Mouse (Mus musculus): Measurements from ENCODE around the gene Kcns1. TPM values are rescaled to one million over a fixed set of nuclear protein-coding genes. Genes with fewer than 3 reads are reported as not detected.

Kcns1 gene
- polyA plus RNA-seq, 1 experiment from 2014 or later = 1.3 TPM

DNA sequence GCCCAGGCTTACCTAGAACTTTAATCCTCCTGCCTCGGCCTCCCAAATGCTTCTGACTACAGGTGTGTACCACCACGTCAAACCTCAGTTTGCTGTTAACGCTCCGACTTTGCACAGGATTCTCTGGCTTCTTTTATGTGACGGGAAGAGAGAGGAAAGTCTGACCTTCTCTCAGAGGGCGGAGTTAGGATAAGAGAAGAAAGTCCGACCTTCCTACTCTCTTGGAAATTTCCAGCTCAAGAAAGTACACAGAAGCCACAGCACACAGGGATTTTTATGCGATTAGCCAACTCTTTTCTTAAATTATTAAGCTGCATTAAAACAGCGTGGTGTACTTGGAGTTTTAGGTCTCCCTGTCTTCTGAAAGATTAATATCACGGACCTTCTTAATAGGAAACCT, 26.4 kb downstream of the Kcns1 start:
- peaks cover 43% of the 10 kb centered on the region for H3K4me1 ChIP-seq (replicated peaks)
- 82% methylated on average over 10 of the region's 10 CpGs for WGBS
- H3K9ac ChIP-seq (replicated peaks) = no peak overlapping the region
- no peaks in the 10 kb centered on the region for H3K9me3 ChIP-seq
- no peaks in the 10 kb centered on the region for H3K27me3 ChIP-seq
- H3K4me2 ChIP-seq = no peak overlapping the region
- H3K4me3 ChIP-seq (replicated peaks) = no peak overlapping the region
- H3K36me3 ChIP-seq = peaks cover 5% of the 10 kb centered on the region; the same call in 1 of the 2 replicates
- no peak overlapping the region for H3K27ac ChIP-seq
- no peak for ATAC-seq (ENCODE audit: insufficient number of reproducible peaks, insufficient read depth, low FRiP score, low TSS enrichment, low read depth)

DNA sequence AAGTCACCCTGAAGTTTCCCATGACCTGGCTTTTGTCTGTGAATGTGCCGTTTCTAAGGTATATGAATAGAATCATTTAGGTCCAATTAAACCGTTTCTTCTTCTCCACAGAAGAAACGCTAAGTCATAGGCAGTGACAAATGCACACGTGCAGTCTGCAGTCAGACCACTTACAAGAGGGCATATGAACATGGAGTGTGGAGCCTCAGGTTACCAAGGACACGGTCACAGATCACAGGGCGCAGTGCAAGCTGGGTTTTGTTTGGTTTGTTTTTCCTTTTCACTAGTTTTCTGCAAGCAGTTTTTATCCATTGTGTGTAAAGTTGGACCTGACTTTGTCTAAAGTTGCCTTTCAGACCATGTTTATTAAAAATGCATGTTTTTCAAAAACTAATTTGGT, 26.9 kb downstream of the Kcns1 start:
- Histone ChIP-seq H3K4me1 (replicated peaks) (peaks cover 38% of the 10 kb centered on the region), H3K9ac (replicated peaks) (no peak overlapping the region), H3K9me3 (no peaks in the 10 kb centered on the region), H3K27me3 (no peaks in the 10 kb centered on the region), H3K4me2 (no peak overlapping the region), H3K27ac (no peak overlapping the region), H3K4me3 (replicated peaks) (no peak overlapping the region), H3K36me3 (peaks cover 5% of the 10 kb centered on the region; the same call in 1 of the 2 replicates)
- no peak for ATAC-seq (ENCODE audit: insufficient number of reproducible peaks, insufficient read depth, low FRiP score, low TSS enrichment, low read depth)
- 81% methylated on average over 6 of the region's 6 CpGs for WGBS

DNA sequence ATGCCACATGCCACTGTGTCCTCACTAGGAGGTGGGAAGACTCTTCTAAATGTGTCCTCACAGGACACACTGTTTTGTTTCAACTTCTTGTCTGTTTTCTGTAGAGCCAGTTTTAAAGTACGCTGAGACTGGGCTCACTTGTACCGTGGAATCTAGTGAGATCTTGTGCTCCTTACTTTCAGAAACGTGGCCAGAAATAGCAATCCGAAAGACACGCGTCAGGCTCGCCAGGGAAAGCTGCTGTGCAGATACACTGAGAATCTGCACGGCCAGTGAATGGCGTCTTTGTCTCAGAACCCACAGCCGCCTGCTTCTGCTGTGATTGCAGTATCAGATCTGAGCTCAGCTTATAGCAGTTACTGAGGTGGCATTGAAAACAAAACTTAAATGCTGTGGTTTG, 28.9 kb downstream of the Kcns1 start:
- H3K4me1 ChIP-seq (replicated peaks) = peaks cover 46% of the 10 kb centered on the region

DNA sequence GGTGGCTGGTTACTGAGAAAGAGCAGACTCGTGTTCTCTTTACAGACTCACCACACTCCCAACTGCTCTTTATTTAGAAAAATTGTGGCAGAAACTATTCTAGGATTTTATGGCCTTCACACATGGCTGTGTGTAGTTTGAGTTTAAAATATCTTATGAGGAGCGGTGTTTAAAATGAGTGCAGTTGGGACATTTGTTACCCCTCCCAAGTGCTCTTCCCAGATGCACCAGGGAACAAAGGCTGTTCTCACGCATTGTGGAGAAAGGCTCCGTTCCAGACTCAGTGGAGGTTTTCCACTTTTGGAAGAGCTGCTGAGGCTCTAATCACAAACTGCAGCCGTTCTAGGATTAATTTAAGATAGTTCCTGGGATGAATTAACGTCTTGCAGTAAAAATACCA, 33.2 kb downstream of the Kcns1 start:
- Histone ChIP-seq H3K27me3 (no peaks in the 10 kb centered on the region), H3K4me2 (peak overlapping the region; percentile 32; the same call in 1 of the 2 replicates), H3K4me1 (replicated peaks) (peaks cover 47% of the 10 kb centered on the region), H3K9me3 (no peaks in the 10 kb centered on the region), H3K36me3 (peaks cover 3% of the 10 kb centered on the region; the same call in 1 of the 2 replicates), H3K9ac (replicated peaks) (no peak overlapping the region), H3K4me3 (replicated peaks) (no peak overlapping the region), H3K27ac (peak overlapping the region; percentile 93)
- 37% methylated on average over 6 of the region's 6 CpGs for WGBS
- ATAC-seq (ENCODE audit: insufficient number of reproducible peaks, insufficient read depth, low FRiP score, low TSS enrichment, low read depth) = no peak

More for the DNA sequence above, 28.9 kb downstream of the Kcns1 start:
- ATAC-seq (ENCODE audit: insufficient number of reproducible peaks, insufficient read depth, low FRiP score, low TSS enrichment, low read depth) = no peak
- Histone ChIP-seq H3K4me3 (replicated peaks) (no peak overlapping the region), H3K9ac (replicated peaks) (no peak overlapping the region), H3K4me2 (no peak overlapping the region), H3K27ac (peak overlapping the region; percentile 92), H3K36me3 (no peaks in the 10 kb centered on the region), H3K27me3 (no peaks in the 10 kb centered on the region), H3K9me3 (no peaks in the 10 kb centered on the region)
- 70% methylated on average over 10 of the region's 10 CpGs for WGBS

DNA sequence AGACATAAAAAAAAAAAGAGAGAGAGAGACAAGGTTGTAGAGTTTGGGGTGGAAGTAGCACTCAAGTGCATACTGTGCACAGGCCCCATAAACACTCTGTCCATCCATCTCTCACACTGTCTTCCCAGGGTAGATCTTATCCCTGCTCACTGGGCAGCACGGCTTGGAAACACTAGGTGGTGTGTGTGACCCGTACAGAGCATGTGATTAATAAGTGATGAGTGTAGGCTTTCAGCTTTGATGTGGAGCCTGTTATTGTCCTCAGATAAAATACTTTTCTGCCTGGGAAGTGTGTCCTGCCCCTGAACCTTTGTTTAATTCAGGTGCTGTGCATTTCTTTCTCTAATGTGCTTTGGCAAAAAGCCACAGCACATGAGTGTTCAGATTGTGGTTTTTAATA, 34.5 kb downstream of the Kcns1 start:
- peak overlapping the region; percentile 93 for H3K27ac ChIP-seq
- H3K9ac ChIP-seq (replicated peaks) = no peak overlapping the region
- H3K27me3 ChIP-seq = no peaks in the 10 kb centered on the region
- ATAC-seq (ENCODE audit: insufficient number of reproducible peaks, insufficient read depth, low FRiP score, low TSS enrichment, low read depth) = no peak
- no peak overlapping the region for H3K4me2 ChIP-seq
- no peak overlapping the region for H3K4me3 ChIP-seq (replicated peaks)
- H3K4me1 ChIP-seq (replicated peaks) = peaks cover 37% of the 10 kb centered on the region
- peaks cover 7% of the 10 kb centered on the region; the same call in 1 of the 2 replicates for H3K36me3 ChIP-seq
- WGBS = 31% methylated on average over 2 of the region's 2 CpGs
- H3K9me3 ChIP-seq = no peaks in the 10 kb centered on the region

DNA sequence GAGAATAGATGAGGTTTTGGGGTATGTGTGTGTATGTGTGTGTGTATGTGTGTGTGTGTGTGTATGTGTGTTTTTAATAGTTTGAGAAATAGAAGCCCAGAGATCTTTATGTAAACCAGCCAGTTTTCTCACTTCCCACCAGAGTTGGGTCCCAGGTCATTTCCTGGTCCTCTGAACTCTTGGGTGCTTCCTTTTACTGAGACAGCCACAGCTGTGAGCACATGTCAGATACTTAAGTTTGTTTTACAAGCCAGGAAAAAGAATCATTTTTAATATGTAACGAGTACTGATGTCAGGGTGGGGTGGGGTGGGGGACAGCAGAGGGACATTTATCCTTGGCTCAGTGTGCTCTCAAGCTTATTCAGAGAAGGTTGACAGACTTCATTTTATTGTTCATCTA, 35.5 kb downstream of the Kcns1 start:
- Histone ChIP-seq H3K4me1 (replicated peaks) (peaks cover 34% of the 10 kb centered on the region), H3K9me3 (no peaks in the 10 kb centered on the region), H3K36me3 (peaks cover 13% of the 10 kb centered on the region; the same call in 1 of the 2 replicates), H3K4me3 (replicated peaks) (no peak overlapping the region), H3K9ac (replicated peaks) (no peak overlapping the region), H3K27ac (no peak overlapping the region), H3K27me3 (no peaks in the 10 kb centered on the region), H3K4me2 (no peak overlapping the region)
- 83% methylated on average over 1 of the region's 1 CpGs for WGBS
- ATAC-seq (ENCODE audit: insufficient number of reproducible peaks, insufficient read depth, low FRiP score, low TSS enrichment, low read depth) = no peak

DNA sequence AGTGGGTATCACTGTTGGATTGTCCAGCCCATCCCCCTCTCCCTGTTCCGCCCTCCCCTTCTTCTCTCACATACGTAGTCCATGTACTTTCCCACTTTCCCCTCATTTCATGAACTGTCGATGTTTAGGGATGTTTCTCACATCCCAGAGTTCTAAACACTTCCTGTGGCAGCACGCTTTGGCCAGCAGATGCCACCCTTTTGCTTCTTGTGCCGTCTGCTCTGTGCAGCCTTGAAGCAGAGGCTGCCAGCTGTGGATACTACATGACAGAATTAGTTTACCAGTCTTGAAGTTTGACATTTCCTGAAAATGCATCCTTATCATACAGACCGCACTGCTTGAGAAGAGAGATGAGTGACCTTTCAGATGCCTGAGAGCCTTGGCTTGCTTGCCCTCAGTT, 36.4 kb downstream of the Kcns1 start:
- Histone ChIP-seq H3K27me3 (no peaks in the 10 kb centered on the region), H3K9ac (replicated peaks) (no peak overlapping the region), H3K27ac (no peak overlapping the region), H3K4me1 (replicated peaks) (peaks cover 34% of the 10 kb centered on the region), H3K9me3 (no peaks in the 10 kb centered on the region), H3K4me3 (replicated peaks) (no peak overlapping the region), H3K36me3 (peaks cover 13% of the 10 kb centered on the region; the same call in 1 of the 2 replicates), H3K4me2 (no peak overlapping the region)
- 84% methylated on average over 6 of the region's 6 CpGs for WGBS
- ATAC-seq (ENCODE audit: insufficient number of reproducible peaks, insufficient read depth, low FRiP score, low TSS enrichment, low read depth) = no peak

DNA sequence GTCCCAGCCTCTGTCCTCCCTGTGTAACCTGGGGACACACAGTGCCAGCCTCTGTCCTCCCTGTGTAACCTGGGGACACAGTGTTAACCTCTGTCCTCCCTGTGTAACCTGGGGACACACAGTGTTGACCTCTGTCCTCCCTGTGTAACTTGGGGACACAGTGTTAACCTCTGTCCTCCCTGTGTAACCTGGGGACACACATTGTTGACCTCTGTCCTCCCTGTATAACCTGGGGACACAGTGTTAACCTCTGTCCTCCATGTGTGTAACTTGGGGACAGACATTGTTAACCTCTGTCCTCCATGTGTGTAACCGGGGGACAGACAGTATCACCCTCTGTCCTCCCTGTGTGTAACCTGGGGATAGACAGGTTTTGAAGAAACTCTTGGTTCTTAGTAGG, 39.3 kb downstream of the Kcns1 start:
- H3K36me3 ChIP-seq = peaks cover 13% of the 10 kb centered on the region; the same call in 1 of the 2 replicates

DNA sequence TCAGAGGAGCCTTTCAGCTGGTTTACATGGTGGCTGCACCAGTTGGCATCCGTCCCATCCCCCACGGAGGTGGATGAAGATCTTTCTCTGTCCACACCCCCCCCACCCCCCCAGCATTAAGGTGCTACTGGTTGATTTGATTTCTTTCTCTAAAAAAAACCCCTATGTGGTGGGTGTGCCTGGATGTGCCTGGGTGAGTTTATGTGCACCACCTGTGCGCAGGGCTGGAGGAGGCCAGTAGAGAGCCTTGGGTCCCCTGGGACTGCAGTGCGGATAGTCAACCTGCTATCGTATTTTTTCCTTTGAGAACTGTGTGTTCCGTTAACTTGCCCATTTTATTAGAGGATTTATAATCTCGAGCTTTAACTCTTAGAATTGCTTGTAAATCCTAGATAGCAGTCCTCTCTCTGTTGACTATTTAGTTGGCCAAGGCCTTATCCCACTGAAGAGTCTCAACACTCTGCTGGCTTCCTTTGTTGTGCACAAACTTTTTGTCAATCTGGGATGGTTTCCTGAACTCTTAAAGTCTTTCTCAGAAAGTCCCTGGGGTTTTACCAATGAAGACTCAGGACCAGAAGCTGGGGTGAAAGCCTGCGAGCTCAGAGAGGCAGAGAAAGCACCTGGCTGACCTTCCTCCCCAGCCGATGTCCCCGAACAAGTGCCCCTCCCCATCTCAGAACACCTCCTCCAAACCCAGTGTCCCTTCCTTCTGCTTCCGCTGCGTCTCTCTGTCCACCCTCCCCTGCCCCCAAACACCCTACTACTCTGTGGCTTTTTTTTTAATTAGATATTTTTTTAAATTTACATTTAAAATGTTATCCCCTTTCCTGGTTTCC, 42.1 kb downstream of the Kcns1 start:
- Histone ChIP-seq H3K9me3 (no peaks in the 10 kb centered on the region), H3K27me3 (no peaks in the 10 kb centered on the region), H3K4me3 (replicated peaks) (no peak overlapping the region), H3K4me1 (replicated peaks) (peaks cover 33% of the 10 kb centered on the region), H3K36me3 (peaks cover 9% of the 10 kb centered on the region; the same call in 1 of the 2 replicates), H3K4me2 (no peak overlapping the region), H3K9ac (replicated peaks) (no peak overlapping the region), H3K27ac (no peak overlapping the region; the same call in 1 of the 2 replicates)
- no peak for ATAC-seq (ENCODE audit: insufficient number of reproducible peaks, insufficient read depth, low FRiP score, low TSS enrichment, low read depth)
- WGBS = 76% methylated on average over 12 of the region's 12 CpGs

More for the DNA sequence above, 39.3 kb downstream of the Kcns1 start:
- Histone ChIP-seq H3K4me2 (no peak overlapping the region), H3K9me3 (no peaks in the 10 kb centered on the region), H3K4me3 (replicated peaks) (no peak overlapping the region), H3K4me1 (replicated peaks) (peaks cover 36% of the 10 kb centered on the region), H3K27ac (no peak overlapping the region), H3K9ac (replicated peaks) (no peak overlapping the region), H3K27me3 (no peaks in the 10 kb centered on the region)
- WGBS = 88% methylated on average over 1 of the region's 1 CpGs
- ATAC-seq (ENCODE audit: insufficient number of reproducible peaks, insufficient read depth, low FRiP score, low TSS enrichment, low read depth) = no peak

DNA sequence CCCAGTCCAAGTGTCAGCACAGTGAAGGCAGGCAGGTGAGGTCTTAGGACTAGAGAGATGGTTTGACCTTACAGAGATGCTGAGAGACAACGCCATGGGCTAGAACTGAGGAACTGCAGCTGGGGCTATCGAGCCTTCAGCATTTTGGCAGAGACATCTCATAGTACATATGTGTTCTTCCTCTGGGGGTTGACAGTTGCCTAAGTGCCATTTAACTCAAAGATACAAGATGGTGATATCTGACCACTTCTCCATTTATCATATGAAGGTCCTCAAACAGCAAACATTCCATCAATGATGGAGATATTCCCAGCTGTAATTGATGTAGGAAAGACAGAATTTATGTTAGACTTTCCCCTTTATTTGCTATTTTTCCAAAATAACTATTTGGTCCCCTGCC, 43.6 kb downstream of the Kcns1 start:
- 94% methylated on average over 2 of the region's 2 CpGs for WGBS

DNA sequence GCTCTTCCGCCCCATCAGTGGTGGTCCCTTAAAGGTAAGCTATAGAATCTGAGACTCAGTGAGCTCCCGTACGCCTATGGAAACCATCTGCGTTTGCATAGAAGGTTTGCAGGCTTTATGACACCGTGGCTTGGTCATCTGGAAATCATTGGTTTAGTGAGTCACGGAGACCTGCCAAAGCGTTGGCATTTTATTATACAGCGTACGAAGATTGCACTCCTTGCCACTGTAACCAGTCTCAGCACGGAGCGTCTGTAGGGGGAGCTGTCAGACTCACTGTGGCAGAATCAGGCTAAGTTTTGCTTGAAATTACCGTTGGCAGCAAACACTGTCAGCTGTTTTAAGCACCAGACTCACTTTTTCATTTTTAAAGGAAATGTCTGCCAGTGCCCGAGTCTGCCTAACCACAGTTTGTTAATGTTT, 44.4 kb downstream of the Kcns1 start:
- Histone ChIP-seq H3K36me3 (peaks cover 20% of the 10 kb centered on the region; the same call in 1 of the 2 replicates), H3K4me3 (replicated peaks) (no peak overlapping the region), H3K27ac (peak overlapping the region; percentile 59), H3K4me1 (replicated peaks) (peaks cover 27% of the 10 kb centered on the region), H3K27me3 (no peaks in the 10 kb centered on the region), H3K9ac (replicated peaks) (no peak overlapping the region), H3K4me2 (no peak overlapping the region), H3K9me3 (no peaks in the 10 kb centered on the region)
- WGBS = 33% methylated on average over 13 of the region's 13 CpGs
- no peak; the same call in 1 of the 2 replicates for ATAC-seq (ENCODE audit: insufficient number of reproducible peaks, insufficient read depth, low FRiP score, low TSS enrichment, low read depth)

More for the DNA sequence above, 43.6 kb downstream of the Kcns1 start:
- Histone ChIP-seq H3K36me3 (peaks cover 19% of the 10 kb centered on the region; the same call in 1 of the 2 replicates), H3K4me2 (no peak overlapping the region), H3K4me3 (replicated peaks) (no peak overlapping the region), H3K4me1 (replicated peaks) (peaks cover 28% of the 10 kb centered on the region), H3K27me3 (no peaks in the 10 kb centered on the region), H3K9me3 (no peaks in the 10 kb centered on the region), H3K9ac (replicated peaks) (no peak overlapping the region), H3K27ac (no peak overlapping the region)
- no peak for ATAC-seq (ENCODE audit: insufficient number of reproducible peaks, insufficient read depth, low FRiP score, low TSS enrichment, low read depth)

All from limb, embryonic 12.5 days (tissue).